Mouse (Mus musculus): ENCODE results near the gene Tmem205. TPM values are rescaled to one million over a fixed set of nuclear protein-coding genes. Genes with fewer than 3 reads are reported as not detected.
A peak's percentile ranks its signal among the peaks of the same experiment; 100 is the strongest.

Tmem205 gene
- 204 and 213 TPM in 2 replicates for polyA plus RNA-seq (2012; ENCODE audit: insufficient read depth, insufficient read length, missing spikeins)

GRCm38 (mm10) chr9:21927208-21927753 is at the start of gene Tmem205, which contains the start of gene Ccdc159:
Gene Tmem205, minus strand, starts transcription at chr9:21927556.
Gene Ccdc159, plus strand, starts transcription at chr9:21927471.
- peak within 1 kb of the TSS; percentile 66 for H3K4me3 ChIP-seq (ENCODE audit: insufficient read depth, low read depth, low read length)
- peaks cover 11% of the 10 kb centered on the region for H3K4me1 ChIP-seq (ENCODE audit: control insufficient read depth, insufficient read depth, insufficient read length, low read length)
- peak within 1 kb of the TSS; percentile 32 for H3K27ac ChIP-seq (replicated peaks; ENCODE audit: low read depth, low read length)

- H3K4me1 ChIP-seq (ENCODE audit: control insufficient read depth, insufficient read depth, insufficient read length, low read length) = no peaks in the 10 kb centered on the region
- H3K27ac ChIP-seq (replicated peaks; ENCODE audit: low read depth, low read length) = no peak overlapping the region
- H3K4me3 ChIP-seq (ENCODE audit: insufficient read depth, low read depth, low read length) = no peak overlapping the region
Observed at GRCm38 (mm10) chr9:21976626-21977175, 49.3 kb upstream of the Tmem205 start.

GRCm38 (mm10) chr9:21969304-21969703 is 41.9 kb upstream of the Tmem205 start:
- H3K27ac ChIP-seq (replicated peaks; ENCODE audit: low read depth, low read length) = no peak overlapping the region
- peaks cover 2% of the 10 kb centered on the region; the same call in 1 of the 2 replicates for H3K4me1 ChIP-seq (ENCODE audit: control insufficient read depth, insufficient read depth, insufficient read length, low read length)
- no peak overlapping the region for H3K4me3 ChIP-seq (ENCODE audit: insufficient read depth, low read depth, low read length)

DNA sequence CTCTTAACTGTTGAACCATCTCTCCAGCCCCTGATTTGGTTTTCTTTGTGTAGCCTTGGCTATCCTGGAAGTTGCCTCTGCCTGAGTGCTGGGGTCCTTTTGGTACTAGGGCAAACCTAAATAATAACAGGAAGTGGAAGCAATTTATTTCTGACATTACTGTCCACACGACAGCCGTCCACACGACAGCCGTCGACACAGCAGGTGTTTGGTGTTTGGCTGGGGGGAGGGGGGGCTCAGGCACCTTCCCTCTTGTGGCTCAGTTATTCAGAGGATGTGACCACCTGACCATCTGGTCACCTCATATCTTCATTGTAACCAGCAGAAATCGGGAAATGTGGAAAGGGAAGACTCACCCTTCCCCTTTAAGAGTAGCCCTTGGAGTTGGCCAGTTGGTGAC is 41.5 kb upstream of the Tmem205 start:
- Histone ChIP-seq H3K27ac (replicated peaks; ENCODE audit: low read depth, low read length) (no peak overlapping the region), H3K4me3 (ENCODE audit: insufficient read depth, low read depth, low read length) (no peak overlapping the region), H3K4me1 (ENCODE audit: control insufficient read depth, insufficient read depth, insufficient read length, low read length) (peaks cover 2% of the 10 kb centered on the region; the same call in 1 of the 2 replicates)

- Histone ChIP-seq H3K4me3 (ENCODE audit: insufficient read depth, low read depth, low read length) (peak within 1 kb of the TSS; percentile 64), H3K27ac (replicated peaks; ENCODE audit: low read depth, low read length) (peak within 1 kb of the TSS; percentile 80), H3K4me1 (ENCODE audit: control insufficient read depth, insufficient read depth, insufficient read length, low read length) (peaks cover 12% of the 10 kb centered on the region)
Observed at GRCm38 (mm10) chr9:21963417-21963816, 36.1 kb upstream of the Tmem205 start, which contains the start of gene Epor. Gene Epor, minus strand, starts transcription at chr9:21963506.

DNA sequence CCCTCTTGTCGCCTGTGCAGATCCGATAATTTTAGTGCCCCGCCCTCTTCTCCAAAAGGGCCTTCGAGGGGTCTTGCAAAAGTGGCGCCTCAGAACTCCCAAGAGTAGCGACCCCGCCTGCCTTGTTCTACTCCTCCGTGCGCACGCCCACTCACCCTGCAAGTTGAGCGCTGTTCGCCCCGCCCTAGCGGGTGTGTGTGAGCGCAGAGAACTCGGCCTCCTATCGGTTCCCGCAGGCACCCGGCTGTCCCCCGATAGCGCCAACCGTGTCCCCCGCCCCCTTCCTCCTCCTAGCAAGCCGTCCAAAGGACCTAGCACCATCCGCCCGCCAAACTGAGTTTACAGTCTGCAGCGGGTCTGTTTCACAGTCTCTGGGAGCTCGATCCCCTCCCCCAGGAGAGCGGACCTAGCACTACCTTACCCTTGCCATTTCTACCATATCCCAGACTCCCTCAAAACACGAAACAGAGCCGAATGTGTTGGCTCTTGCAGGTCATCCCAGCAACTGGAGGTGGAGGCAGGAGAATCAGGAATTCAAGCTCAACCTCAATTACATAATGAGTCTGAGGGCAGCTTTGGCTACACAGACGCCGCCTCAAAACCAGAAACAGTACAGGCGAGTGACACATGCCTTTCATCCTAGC is 35.2 kb upstream of the Tmem205 start:
- Histone ChIP-seq H3K27ac (replicated peaks; ENCODE audit: low read depth, low read length) (peak overlapping the region; percentile 80), H3K4me3 (ENCODE audit: insufficient read depth, low read depth, low read length) (peak overlapping the region; percentile 64), H3K4me1 (ENCODE audit: control insufficient read depth, insufficient read depth, insufficient read length, low read length) (peaks cover 12% of the 10 kb centered on the region)

GRCm38 (mm10) chr9:21962010-21962409 is 34.7 kb upstream of the Tmem205 start:
- no peak overlapping the region for H3K27ac ChIP-seq (replicated peaks; ENCODE audit: low read depth, low read length)
- peak overlapping the region; percentile 64 for H3K4me3 ChIP-seq (ENCODE audit: insufficient read depth, low read depth, low read length)
- H3K4me1 ChIP-seq (ENCODE audit: control insufficient read depth, insufficient read depth, insufficient read length, low read length) = peaks cover 12% of the 10 kb centered on the region

DNA sequence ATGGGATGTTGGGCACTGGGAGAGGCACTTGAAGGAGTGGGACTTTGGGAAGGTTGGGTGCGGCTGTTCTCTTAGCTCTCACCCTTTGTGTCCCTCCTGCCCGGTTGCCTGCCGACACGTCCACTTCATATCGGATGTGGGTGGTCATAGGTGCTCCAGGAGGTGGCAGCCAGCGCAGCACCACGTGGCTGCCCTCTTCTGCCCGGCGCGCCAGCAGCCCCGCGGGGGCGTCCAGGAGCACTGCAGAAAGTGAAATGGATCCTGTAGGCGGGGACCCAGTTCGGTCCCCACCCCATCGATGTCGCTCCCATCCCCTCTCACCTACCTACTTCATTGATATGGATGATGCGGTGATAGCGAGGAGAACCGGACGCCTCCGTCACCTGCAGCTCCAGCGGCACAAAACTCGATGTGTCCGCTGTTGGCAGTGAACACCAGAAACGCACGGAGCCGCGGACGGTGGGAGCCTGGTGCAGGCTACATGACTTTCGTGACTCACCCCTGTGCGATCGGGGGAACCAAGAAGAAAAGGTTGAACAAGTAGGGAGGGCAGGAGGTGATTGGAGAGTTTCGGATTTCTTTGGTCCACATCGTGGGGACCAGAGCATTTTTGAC is 34.1 kb upstream of the Tmem205 start:
- H3K27ac ChIP-seq (replicated peaks; ENCODE audit: low read depth, low read length) = no peak overlapping the region
- peak overlapping the region; percentile 64 for H3K4me3 ChIP-seq (ENCODE audit: insufficient read depth, low read depth, low read length)
- H3K4me1 ChIP-seq (ENCODE audit: control insufficient read depth, insufficient read depth, insufficient read length, low read length) = peaks cover 12% of the 10 kb centered on the region

DNA sequence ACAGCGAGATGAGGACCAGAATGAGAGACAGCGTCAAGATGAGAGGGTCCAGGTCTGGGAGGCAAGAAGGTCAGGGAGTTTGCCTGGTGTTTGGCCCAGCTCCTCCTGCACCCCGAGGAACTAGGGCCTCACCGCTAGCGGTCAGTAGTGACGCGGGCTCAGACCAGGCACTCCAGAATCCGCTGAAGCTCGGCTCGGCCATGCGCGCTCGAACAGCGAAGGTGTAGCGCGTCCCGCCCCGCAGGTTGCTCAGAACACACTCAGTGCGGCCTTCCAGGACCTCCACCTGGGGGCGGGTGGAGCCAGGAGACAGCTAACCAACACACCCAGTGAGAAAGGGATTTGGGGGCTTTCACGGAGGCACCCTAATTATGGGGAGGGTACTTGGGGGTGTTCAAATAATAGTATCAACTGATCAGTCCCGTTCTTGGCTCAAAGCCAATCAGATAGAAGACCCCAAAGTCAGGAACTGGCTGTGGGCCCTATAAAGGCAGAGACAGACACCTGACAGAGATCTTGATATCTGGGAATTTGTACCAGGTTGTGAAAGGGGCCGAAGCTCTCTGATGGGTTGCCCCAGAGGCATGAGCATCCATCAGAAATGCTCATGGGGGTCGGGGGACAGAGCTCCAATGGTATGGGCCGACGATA is 33.3 kb upstream of the Tmem205 start:
- H3K27ac ChIP-seq (replicated peaks; ENCODE audit: low read depth, low read length) = peak overlapping the region; percentile 4; the same call in 1 of the 2 replicates
- H3K4me1 ChIP-seq (ENCODE audit: control insufficient read depth, insufficient read depth, insufficient read length, low read length) = peaks cover 12% of the 10 kb centered on the region
- no peak overlapping the region for H3K4me3 ChIP-seq (ENCODE audit: insufficient read depth, low read depth, low read length)

DNA sequence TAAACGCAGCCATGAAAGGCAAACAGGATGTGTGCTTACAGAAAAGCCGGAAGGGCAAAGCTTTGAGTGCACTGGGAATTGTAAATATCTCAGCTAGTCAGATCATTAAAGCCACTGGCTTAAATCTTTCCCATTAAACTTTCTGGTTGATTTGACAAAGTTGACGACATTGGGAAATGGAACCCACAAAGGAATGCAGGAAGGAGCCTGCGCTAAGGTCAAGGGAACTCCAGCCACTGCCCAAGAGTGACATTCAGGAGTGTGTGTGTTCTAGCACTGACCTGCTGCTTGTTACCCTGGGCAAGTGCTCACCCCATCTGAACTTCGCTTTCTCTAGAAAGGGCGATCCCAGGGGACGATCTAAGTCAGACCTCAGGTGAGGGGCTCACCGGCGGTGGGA is 32.8 kb upstream of the Tmem205 start:
- no peak overlapping the region for H3K4me3 ChIP-seq (ENCODE audit: insufficient read depth, low read depth, low read length)
- peak overlapping the region; percentile 4; the same call in 1 of the 2 replicates for H3K27ac ChIP-seq (replicated peaks; ENCODE audit: low read depth, low read length)
- peaks cover 12% of the 10 kb centered on the region for H3K4me1 ChIP-seq (ENCODE audit: control insufficient read depth, insufficient read depth, insufficient read length, low read length)

GRCm38 (mm10) chr9:21959244-21959643 is 31.9 kb upstream of the Tmem205 start:
- Histone ChIP-seq H3K4me1 (ENCODE audit: control insufficient read depth, insufficient read depth, insufficient read length, low read length) (peaks cover 12% of the 10 kb centered on the region), H3K27ac (replicated peaks; ENCODE audit: low read depth, low read length) (no peak overlapping the region)

GRCm38 (mm10) chr9:21958372-21958771 is 31.0 kb upstream of the Tmem205 start:
- no peak overlapping the region for H3K4me3 ChIP-seq (ENCODE audit: insufficient read depth, low read depth, low read length)
- no peak overlapping the region for H3K27ac ChIP-seq (replicated peaks; ENCODE audit: low read depth, low read length)
- H3K4me1 ChIP-seq (ENCODE audit: control insufficient read depth, insufficient read depth, insufficient read length, low read length) = peaks cover 12% of the 10 kb centered on the region

More at GRCm38 (mm10) chr9:21959244-21959643, 31.9 kb upstream of the Tmem205 start:
- H3K4me3 ChIP-seq (ENCODE audit: insufficient read depth, low read depth, low read length) = no peak overlapping the region

DNA sequence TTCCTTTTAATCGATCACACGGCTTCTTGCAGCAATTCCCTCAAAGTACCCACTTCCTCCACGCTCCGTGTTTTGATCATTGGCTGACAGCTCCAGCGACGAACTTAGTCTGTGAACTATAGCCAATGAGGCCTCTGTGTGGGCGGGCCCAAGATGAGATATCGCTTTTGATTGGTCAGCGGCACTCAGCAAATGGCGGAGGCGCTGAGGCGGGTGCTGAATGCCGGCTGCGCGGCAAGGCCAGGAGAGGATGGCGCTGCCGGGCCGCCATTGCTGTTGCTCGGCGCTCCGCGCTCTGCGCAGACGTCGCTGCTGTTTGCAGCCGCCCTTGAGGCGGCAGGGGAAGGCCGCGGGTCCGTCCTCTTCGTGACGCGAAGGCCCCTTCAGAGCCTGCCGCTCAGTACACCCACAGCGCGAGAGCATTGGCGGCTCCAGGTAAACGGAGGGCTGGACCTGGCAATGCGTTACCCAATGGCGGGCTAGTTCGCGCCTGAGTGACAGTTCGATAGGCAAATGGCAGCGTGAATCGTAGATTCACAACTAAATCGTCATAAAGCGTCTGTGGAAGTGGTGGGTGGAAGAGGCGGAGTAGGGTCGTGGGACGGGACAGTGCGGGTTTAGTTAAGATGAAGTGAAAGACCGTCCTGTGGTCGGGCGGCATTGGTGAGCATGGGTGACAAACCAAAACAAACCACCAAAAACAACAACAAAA is 28.4 kb upstream of the Tmem205 start, which contains the start of gene Swsap1:
TSS of gene Swsap1 (plus strand) at position 186 of the 712 bp plus-strand sequence.
- peaks cover 7% of the 10 kb centered on the region for H3K4me1 ChIP-seq (ENCODE audit: control insufficient read depth, insufficient read depth, insufficient read length, low read length)
- peak within 1 kb of the TSS; percentile 69 for H3K4me3 ChIP-seq (ENCODE audit: insufficient read depth, low read depth, low read length)
- H3K27ac ChIP-seq (replicated peaks; ENCODE audit: low read depth, low read length) = peak within 1 kb of the TSS; percentile 74

DNA sequence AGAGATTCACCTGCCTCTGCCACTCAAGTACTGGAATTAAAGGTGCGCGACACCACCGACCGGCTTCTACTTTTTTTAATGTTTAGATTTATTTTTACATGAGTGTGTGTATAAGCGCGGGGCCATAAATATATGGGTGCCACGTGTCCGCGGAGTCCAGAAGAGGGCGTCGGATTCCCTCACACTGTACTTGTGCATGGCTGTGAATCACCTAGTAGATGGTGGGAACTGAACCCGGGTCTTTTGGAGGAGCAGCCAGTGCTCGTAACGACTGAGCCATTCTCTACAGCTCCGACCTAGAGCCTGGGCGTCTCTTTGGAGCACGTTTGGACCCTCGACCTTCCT is 27.8 kb upstream of the Tmem205 start:
- Histone ChIP-seq H3K4me3 (ENCODE audit: insufficient read depth, low read depth, low read length) (peak overlapping the region; percentile 69), H3K4me1 (ENCODE audit: control insufficient read depth, insufficient read depth, insufficient read length, low read length) (peaks cover 2% of the 10 kb centered on the region), H3K27ac (replicated peaks; ENCODE audit: low read depth, low read length) (peak overlapping the region; percentile 42)

All from brown adipose tissue, adult 24 weeks (tissue).